Mouse (Mus musculus) fat pad, adult 2 months (tissue): ENCODE data around the gene Cacna1c.

ENCODE experiments used
- DNase-seq: peaks from one replicate; pipeline ENCODE4 v3.0.0-alpha.2; 2011; ENCODE audit warnings: low read depth, low spot score; ENCODE audit errors: extremely low read depth

Cacna1c gene

DNA sequence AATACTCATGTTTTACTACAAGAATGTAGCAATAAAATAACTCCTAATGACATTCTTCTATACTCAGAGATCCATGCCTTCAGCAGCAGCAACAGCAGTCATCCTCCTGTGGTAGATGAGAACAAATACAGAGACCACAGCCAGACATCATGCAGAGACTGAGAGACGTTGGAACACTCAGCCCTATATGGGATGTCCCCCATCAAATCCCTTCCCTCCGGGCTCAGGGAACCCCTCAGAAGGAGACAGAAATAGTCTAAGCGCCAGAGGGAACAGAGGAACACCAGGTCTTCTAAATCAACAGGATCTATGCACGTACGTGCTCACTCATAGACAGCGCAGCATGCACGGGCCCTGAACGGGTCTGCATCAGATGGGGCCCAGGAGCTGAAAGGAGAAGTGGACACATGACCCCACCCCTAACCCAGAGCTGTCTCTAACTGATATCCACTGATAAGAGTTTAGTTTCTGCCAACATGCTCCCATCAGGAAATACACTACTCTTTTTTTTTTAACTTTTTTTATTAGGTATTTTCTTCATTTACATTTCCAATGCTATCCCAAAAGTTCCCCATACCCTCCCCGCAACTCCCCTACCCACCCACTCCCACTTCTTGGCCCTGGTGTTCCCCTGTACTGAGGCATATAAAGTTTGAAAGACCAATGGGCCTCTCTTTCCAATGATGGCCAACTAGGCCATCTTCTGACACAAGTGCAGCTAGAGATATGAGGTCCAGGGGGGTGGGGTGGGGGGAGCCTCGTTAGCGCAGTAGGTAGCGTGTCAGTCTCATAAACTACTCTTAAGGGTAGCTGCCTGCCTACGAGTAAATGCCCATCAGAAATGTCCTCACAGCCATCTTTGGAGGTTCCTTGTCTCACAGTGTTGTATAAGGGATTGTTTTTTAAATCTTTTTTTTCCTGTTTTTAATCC, 182.8 kb downstream of the Cacna1c start:
- no peak for DNase-seq

DNA sequence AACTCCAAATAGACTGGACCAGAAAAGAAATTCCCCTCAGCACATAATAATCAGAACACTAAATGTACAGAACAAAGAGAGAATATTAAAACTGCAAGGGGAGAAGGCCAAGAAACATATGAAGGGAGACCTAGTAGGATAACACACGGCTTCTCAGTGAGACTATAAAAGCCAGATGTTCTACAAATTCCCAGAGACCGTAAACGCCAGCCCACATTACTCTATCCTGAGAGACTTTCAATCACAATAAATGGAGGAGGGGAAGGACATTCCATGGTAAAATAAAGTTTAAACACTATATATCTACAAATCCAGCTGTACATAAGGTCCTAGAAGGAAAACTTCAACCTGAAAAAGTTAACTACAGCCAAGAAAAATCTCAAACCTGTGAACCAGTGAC, 185.3 kb downstream of the Cacna1c start:
- no peak for DNase-seq

DNA sequence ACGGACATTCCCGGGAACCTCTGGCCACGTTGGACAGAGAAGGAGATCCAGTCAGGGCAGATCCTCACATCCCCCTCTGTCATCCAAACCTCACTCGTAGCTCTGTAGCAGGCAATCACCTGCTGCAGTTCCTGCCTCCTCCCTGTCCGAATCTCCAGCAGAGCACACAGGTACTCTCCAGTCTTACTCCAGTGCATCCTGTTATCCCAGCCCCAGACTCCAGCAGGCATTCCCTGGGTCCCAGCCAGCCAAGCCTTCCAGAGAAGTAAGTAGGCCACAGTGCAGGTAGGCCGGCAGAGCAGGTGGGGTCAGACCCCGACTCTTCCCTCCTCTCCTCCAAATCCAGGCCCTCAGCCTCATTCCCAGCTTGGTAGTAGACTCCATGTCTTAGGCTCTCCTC, 186.7 kb downstream of the Cacna1c start:
- no peak for DNase-seq

DNA sequence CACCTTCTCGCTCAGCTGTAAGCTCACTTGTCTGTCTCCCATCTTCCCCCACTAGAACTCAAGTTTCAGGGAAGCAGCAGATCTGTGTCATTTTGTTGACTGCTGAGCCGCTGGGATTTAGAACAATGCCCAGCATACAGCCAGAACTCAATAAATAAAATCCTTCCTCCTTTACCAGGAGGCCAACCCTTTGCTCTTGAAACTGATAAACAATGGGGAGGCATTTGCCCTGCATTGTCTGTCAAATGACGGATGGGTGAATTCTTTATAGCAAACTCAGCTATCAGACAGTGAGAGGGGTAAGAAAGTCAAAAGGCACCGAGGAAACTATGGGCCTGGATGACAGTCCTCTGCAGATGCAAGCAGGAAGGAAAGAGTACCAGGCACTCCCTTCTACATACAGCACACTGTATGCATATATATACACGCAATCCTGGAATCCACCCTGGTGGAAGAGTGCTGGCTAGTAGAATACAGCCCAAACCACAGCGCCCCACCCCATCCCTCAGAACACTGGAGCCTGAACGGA, 187.5 kb downstream of the Cacna1c start:
- no peak for DNase-seq

DNA sequence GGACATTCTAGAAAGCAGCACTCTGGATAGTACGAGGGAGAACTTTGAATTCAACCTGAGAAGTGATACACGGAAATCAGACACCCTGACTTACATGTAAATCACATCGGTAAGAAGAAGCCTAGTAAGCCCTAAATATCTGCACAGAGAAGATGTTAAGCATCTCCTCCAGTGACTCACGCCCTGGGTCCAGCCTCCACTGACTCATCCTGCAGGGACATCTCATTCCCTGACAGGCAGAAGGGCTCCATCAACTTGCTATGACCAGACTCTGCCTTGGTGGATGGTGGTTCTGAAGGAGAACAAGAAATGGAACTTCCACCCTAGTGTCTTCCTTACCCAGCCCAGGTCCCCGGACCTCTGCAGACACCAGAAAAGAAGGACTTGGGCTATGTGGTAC, 191.6 kb downstream of the Cacna1c start:
- no peak for DNase-seq

DNA sequence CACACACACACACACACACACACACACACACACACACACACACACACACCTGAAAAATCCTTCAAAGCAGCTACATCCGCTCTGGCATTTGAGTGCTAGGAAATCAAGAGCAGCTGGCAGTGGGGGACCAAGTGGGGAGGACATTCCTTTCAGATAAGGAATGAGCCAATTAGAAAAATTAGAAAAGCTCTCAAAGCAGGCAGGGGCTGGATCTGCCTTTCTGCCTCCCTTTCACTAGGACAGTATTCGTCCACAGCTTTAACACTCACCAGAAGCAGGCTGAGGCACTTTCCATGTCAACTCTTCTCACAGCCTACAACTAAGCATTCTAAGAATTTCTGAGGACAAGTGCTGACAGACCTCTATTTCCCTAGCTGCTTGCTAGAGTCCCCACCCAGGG, 194.8 kb downstream of the Cacna1c start:
- no peak for DNase-seq

DNA sequence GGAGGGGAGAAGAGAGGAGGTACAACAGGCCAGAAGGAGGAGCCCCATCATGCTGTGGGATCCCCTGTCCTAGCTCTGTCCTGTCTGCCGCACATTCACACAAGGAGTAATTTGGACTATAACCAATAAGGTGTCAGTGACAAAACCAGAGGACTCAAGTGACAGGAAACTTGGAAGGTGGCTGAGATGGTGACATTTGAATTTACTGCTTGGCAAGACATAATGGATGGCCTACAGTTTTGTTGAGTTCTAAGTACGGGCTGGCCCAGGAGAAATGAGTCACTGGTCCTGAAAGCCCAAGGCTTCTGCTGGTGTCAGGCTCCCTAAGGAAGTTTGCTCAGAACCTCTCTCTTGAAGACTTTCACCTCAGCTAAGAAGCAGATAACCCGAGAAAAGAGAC, 196.0 kb downstream of the Cacna1c start:
- no peak for DNase-seq

DNA sequence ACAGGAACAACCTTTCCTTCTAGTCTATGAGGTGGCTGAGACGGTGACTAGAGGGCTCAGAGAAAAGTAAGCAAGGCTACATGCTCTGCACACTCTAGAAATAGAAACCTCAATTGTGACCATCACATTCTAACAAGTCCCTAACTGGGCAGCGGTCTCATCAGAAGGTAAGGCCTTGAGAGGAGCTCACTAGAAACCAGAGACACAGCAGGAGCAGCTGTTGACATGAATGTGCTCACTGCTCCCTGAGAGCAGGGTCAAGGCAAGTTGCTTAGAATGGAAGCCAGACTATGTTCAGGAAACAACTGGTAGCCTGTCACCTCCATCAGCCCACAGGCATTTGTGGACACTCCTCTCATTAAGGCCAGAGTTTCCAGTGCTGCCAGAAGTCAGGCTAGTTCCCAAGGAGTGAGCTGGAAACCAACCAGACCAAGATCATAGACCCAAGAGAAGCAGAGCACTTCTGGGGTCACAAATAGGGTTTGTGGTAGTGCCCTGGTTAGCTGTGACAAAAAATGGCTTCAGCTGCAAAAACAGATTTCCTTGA, 196.8 kb downstream of the Cacna1c start:
- no peak for DNase-seq

DNA sequence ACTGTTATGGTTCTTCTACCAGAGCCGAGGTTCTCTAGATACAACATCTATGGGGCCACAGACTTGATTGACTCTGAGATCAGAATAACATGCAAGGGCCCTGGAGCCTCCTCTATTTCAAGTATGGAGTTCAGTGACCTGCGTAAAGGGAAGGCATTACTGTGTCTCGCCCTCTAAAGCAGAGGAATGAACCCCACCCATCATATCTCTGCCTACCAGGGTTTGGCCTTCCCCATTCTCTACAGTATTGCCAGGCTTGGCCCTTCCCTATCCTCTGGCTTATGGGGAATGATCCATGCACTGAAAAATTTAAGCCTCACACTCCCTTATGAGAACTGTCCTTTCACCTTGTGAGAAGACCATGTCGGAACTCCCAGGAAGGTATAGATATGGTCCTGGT, 198.8 kb downstream of the Cacna1c start:
- no peak for DNase-seq

DNA sequence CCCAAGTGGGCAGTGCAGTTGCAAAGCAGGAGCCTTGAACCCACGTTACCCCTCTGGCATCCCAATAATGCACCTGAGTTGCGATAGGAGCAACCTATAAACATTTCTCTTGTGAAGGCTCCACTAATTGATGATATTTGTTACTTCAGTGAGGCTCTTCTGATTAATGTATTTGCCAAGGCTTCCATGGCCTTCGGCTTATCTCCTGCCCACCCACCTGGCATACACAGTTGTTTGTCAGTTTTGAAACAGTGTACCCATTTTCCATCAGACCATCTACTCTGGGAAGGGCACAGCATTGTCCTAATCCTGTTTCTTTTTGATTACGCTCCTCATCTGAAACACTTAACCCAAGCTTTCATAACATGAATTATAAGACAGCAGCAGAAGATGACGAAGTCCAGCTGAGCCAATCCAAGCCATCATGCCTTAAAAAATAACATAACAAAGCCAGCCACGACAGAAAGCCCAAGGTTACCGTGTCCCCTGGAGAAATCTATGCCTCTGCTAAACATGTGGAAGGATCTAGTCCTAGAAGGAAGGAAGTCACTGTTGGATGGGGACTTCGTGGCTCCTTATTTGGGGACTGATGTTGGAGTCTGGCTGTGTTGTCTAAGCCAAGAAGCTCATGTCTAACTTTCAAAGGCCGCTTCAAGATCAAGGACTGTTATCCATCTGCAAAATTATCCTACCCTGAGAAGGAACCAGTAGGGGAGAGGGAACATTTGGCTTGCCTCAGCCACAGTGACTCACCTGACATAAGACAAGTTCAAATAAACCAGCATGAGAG, 201.8 kb downstream of the Cacna1c start:
- DNase-seq, result no peak

DNA sequence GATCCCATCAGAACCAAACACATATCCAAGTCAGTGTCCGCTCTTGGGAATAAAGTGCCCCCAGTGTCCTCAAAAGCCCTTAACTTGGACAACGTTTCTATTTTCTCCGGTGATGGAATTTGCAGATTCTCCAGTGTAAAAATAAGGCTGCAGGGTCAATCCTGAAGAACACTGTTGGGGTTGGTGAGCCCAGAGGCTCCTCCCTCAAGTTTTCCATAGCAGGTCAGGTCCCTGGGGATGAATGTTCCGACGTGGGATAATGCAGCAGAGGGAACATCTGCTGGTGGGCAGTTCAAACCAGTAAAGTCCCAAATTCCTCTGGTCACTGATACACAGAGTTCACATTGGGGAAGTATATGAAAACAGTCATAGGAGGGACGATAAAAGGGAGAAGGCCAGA, 203.8 kb downstream of the Cacna1c start:
- no peak for DNase-seq

DNA sequence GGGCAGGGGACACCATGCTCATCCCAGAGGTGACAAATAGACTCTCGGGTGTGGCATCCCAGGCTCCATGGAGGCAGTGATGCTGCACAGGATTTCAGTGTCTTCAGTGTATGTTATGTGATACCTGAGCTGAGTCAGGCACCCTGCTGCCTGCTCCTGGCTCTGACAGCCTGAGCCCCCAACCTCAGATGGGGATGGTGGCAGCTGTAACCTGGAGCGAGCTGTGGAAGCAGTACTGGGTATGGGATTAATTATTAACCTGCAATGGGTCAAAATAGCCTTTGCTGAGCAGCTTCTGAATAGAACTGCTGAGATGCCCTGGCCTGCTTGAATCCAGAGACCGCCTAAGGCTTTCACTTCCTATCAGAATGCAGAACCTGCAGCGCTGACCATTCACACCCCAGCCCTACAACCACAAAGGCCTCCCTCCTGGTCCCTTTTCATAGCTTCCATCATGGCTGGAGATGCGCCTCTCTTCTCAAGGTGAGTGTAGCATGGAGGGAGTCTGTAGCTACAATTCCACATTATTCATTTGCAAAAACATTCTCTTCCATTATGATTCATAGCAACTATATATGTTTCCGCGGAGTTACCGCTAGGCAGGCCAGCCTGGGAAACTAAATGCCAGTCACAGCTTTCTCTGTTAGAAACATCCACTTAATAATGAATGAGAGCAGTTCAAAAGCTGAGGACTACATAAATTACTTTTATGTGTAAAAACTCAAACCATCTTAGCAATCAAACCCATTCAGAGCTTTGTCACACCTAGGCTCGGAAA, 206.0 kb downstream of the Cacna1c start:
- DNase-seq, result no peak

DNA sequence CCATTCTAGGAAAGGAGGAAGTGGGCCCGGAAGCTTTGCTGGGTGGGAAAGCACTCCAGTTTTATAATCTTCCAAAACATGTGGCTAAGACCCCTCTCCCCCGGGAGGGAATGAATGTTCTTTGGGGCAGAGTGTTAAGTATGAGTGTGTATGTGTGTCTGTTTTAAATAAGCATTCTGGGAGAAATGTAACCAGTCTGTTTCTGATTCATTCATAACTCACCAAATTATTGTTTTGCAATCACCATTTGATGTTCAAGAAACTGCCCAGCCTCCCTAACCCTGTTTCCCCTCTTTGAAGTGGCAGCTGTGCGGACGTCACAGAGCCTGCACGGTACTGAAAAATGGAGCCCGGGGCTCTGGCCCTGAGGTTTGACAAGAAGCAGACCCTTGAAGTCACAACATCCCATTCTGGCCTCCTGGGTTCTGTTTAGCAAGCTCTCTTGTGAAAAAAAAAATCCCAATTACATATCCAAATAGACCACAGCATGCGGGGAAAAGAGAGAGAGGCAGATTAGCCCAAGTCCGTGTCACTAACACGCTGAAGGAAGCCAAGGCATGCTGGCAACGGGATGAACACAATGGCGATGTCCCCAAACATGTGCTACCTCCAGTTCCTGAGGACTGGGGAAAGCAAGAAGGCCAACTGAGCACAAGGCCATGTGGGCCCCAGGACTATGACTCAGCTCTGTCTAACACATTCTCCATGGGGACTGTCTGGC, 211.9 kb downstream of the Cacna1c start:
- no peak for DNase-seq

DNA sequence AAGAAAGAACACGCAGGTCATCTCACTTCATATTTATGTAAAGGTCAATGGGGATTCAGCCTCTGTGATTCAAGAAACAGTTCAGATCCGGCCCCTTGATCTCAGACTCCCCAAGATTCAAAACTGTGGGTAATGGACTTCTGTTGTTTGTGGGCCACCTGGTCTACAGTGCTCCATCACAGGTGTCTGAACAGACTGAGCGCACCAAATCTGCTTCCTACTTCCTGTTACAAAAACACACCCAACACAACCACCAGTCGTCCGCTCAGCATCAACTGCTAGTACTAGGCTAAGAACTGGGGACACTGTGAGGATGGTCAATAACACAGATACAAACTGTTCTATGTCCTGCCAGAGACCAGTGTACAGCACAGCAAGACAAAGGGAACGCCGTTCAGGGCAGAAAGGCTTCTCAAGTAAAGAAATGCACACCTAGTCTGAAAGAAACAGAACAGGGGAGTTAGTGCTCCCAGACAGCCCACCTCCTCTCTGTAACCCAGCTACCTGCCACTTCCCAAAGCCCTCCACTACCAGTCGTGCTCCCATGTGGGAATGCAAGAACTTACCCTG, 212.7 kb downstream of the Cacna1c start:
- DNase-seq, result no peak

DNA sequence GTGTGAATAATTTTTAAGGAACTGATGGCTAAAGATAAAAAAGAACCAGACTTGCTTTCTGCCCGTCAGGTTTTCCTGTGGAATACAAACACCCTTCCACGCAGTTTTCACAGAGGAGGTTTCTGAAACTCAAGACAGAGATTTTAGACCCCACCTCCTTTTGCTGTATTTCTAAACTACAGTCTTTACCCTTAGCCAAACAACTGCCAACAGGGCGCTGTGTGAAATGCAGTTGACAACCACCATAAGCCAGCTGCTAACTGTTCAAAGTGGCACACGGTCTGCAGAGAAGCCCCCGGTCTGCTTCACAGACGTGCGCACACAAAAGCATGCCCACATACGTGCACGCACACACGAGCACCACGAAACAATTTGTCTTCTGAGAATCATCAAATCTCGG, 216.0 kb downstream of the Cacna1c start:
- DNase-seq, result no peak

DNA sequence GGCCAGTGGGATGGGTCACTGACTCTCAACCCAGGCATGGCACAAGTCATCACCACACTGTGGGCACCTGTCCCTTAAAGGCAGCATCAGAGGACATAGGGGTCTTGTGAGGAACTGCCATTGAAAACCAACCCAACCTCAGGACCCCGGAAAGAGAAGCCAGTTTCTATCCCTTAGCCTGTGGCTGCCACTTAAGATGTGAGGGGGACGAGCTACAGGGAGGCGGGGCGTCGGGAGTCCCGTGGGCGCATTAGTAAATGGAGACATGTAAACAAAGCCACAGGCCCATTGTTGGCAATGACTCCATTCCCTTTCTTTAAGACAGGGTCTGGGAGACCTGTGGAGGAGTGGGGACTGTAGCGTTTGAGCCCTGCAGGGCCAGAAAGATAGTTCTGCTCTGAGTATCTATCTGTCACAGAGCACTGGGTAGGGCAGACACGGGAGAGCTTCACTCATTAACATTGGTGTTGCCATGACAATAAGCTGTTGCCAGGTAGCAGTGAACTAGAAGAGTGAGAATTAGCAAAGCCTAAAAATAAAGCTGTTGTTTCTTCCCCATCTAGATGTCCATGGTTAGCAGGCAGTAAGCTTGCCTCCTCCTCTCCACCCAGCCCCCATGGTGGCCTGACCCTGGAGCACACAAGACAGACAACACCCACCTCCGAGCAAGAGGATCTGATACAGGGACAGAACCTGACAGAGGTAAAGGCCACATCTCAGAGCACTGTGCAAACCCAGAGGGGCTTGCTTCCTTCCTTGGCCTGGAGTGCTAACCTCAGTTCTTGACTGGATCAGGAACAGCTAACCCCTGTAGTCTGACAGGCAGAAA, 218.6 kb downstream of the Cacna1c start:
- DNase-seq, result no peak

DNA sequence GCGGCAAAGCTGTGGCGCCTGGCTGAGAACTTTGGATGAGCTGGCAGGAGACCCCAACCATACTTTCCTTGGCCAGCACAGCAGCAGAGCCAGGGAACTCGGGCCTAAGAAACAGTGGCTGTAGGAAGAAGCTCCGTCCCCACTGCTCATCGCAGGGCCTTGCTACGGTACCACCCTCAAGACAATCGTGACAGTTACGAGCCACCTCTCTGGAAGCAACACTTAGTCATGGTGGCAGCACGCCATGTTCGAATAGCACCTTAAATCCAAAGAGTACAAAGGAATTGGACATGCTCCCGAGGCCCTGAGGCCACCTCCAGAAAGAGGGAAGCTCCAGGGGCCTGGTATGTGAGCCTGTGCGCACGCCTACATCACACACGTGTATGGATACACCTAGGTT, 219.6 kb downstream of the Cacna1c start:
- peak; percentile 10 for DNase-seq

DNA sequence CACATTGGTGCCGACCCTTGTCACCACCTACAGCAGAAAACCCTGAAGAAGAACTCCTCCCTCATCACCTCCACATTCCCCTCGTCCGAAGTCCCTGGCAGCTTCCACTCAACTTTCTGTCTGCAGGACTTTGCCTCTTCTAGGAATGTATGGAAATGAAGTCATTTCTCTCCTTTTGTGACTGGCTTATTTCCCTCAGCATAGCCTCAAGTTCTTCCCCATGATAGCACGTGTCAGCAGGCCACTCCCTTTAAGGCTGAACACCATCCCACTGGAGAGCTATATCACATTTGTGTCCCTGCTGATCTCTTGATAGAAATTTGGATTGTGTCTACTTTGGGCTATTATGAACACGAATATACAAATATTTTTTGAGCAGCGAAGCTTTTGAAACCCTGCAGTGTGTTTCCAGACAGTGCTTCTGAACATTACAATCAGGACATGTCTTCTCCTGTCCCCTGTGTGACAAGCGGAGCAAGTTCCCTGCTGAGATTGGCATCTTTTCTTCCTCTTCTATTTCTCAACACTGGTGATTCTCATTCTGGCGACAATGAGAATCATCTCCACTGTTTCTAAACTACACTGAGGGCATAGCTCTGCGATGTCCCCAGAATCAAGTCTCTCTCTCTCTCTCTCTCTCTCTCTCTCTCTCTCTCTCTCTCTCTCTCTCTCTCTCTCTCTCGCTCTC, 224.2 kb downstream of the Cacna1c start:
- peak; percentile 11 for DNase-seq
